10 mouse cellular contexts compared by ENCODE assay signal in the genomic region with DNA sequence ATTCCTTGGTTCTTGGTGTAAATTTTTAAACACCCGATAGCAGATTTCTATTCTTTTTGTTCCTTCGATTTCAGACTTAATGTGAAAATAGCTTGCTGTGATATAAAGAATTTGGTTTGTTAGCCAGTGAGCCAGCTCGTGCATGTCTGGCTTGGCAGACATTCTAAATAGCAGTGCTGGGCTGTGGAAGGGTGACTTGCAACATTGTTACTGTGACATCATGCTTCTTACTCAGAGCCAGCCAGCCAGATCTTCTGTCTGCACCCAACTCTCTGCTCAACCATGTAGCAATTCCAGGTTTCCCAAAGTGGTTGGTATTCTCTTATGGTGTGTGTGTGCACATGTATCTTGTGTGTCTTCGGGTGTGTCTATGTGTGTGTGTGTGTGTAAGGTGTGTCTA.
A peak's percentile ranks its signal among the peaks of the same experiment; 100 is the strongest.
DNase-seq lines count a peak whose midpoint lies in the region; TF ChIP-seq lines count a peak whose summit lies in the region.
"Had no signal": no experiment of that assay in that cellular context is flagged by ENCODE, and none has a peak within 500 bp of the region (broad histone marks: within the 10 kb centered on the region; RNA-seq: fewer than 3 reads in every experiment).

No protein-coding gene starts in this region.

- peak; percentile 34 to 79 for DNase-seq in adrenal gland, adult (ENCODE audit: inconsistent age in 2 of 2, low spot score in 1 of 2)
- DNase-seq in adrenal gland, postnatal 4 days (ENCODE audit: low spot score in 2 of 2): no peak
- peak; percentile 6 to 10 for DNase-seq in left cerebral cortex, postnatal 14 days (ENCODE audit: low spot score in 2 of 2)
- DNase-seq in left cerebral cortex, adult 9 months (ENCODE audit: low spot score in 2 of 2): no peak
- DNase-seq in lung, postnatal 10 days: peak; percentile 60
- no peak for DNase-seq in left cerebral cortex, adult 8-10 months (ENCODE audit: low spot score in 2 of 2)
- DNase-seq in gastrocnemius, postnatal 14 days: no peak
- DNase-seq: thymus, postnatal 4 days had no signal

- intact Hi-C loops in left cerebral cortex, postnatal 14 days (cut with DNase I): no loop called here
- intact Hi-C loops in gastrocnemius, postnatal 14 days (cut with DNase I; ENCODE audit: low total_unique reads): no loop called here

- TF ChIP-seq POLR2A in embryonic fibroblast, embryonic 13.5 days (IDR thresholded peaks at IDR 0.05; ENCODE audit: low read depth, low read length): no peak

- H3K4me3 ChIP-seq in embryonic fibroblast, embryonic 13.5 days (ENCODE audit: insufficient read depth, low read length): no peak overlapping the region
- H3K4me3 ChIP-seq: neural tube, embryonic 12.5 days had no signal

- no peak for TF ChIP-seq CTCF in embryonic fibroblast, embryonic 13.5 days (IDR thresholded peaks at IDR 0.05; ENCODE audit: borderline replicate concordance, insufficient read depth, low read length)

- H3K27ac ChIP-seq in embryonic fibroblast, embryonic 13.5 days (ENCODE audit: insufficient read depth, low read length): peak overlapping the region; percentile 87
- H3K27ac ChIP-seq: neural tube, embryonic 12.5 days had no signal

- H3K4me1 ChIP-seq in embryonic fibroblast, embryonic 13.5 days (ENCODE audit: control insufficient read depth, insufficient read depth, low read length): peaks cover 10% of the 10 kb centered on the region

Comparison
In these comparisons a context has a peak if more than half of its experiments do, and no peak if none do; other contexts are left out.
1. DNase-seq: peak in adrenal gland, adult (2 of 2), left cerebral cortex, postnatal 14 days (2 of 2) and lung, postnatal 10 days (single experiment); none in adrenal gland, postnatal 4 days (0 of 2), left cerebral cortex, adult 9 months (0 of 2), left cerebral cortex, adult 8-10 months (0 of 2) and gastrocnemius, postnatal 14 days (single experiment).